Mouse (Mus musculus) heart, adult 2 months (tissue): ENCODE data around the gene Wwox. TPM values are rescaled to one million over a fixed set of nuclear protein-coding genes. Genes with fewer than 3 reads are reported as not detected.

ENCODE experiments used
- DNase-seq, 2 experiments: peaks; one replicate each; pipeline ENCODE4 v3.0.0; 2021
- H3K27ac ChIP-seq: fragments of 200-600 bp; 2 replicates; pipeline ENCODE4 v1.8.1; 2022
- H3K27me3 ChIP-seq: fragments of 200-500 bp; 2 replicates; pipeline ENCODE4 v1.6.1; 2012; ENCODE audit warnings: mild to moderate bottlenecking, low read length, inconsistent platforms, mixed read lengths; ENCODE audit not compliant: control insufficient read depth, insufficient read depth
- H3K36me3 ChIP-seq: fragments of 200-500 bp; 2 replicates; pipeline ENCODE4 v1.6.1; 2012; ENCODE audit warnings: low read length, inconsistent platforms; ENCODE audit not compliant: control insufficient read depth, insufficient read depth
- H3K4me1 ChIP-seq: fragments of 200-500 bp; 2 replicates; pipeline ENCODE4 v1.6.1; 2011; ENCODE audit warnings: low read length; ENCODE audit not compliant: control insufficient read depth, insufficient read depth
- H3K4me3 ChIP-seq: fragments of 200-600 bp; 2 replicates; pipeline ENCODE4 v1.8.1; 2022
- H3K79me2 ChIP-seq: fragments of 200-500 bp; replicated peaks from 2 replicates; pipeline ENCODE4 v1.6.1; 2012; ENCODE audit warnings: mild to moderate bottlenecking, inconsistent platforms, low read length, moderate library complexity, mixed read lengths; ENCODE audit not compliant: control insufficient read depth, insufficient read depth
- H3K9ac ChIP-seq: fragments of 200-500 bp; 2 replicates; pipeline ENCODE4 v1.6.1; 2012; ENCODE audit warnings: low read depth, mild to moderate bottlenecking, control low read depth, inconsistent platforms, low read length, mixed read lengths
- CTCF ChIP-seq: fragments of 200-600 bp; IDR thresholded peaks from 2 replicates; pipeline ENCODE4 v1.8.1; 2022; ENCODE audit warnings: antibody characterized with exemption, mild to moderate bottlenecking, moderate library complexity
- EP300 ChIP-seq: fragments of 200-500 bp; IDR thresholded peaks from 2 replicates; pipeline ENCODE4 v1.6.1; 2011; ENCODE audit warnings: low read depth, low read length, control low read depth; ENCODE audit not compliant: insufficient read depth
- POLR2A ChIP-seq: fragments of 200-500 bp; IDR thresholded peaks from 2 replicates; pipeline ENCODE4 v1.6.1; 2011; ENCODE audit warnings: mild to moderate bottlenecking, low read depth, low read length, control low read depth; ENCODE audit not compliant: insufficient read depth
- WGBS: fragments of 180-500 bp; shearing (Covaris S2); methylation state at CpG from one replicate; pipeline ENCODE4 v1.1.7; 2018; 5-methylcytosine and 5-hydroxymethylcytosine counted together
- intact Hi-C: fragments of 180-260 bp; cut with DNase I; formaldehyde crosslinking; loops from one replicate; pipeline ENCODE4 v1.15.1; 2025
- polyA plus RNA-seq: library from polyadenylated mRNA; depleted of rRNA; stranded (reverse); fragments of >200 nt; gene quantifications from 2 replicates; pipeline ENCODE4 v1.2.3, GENCODE M21; 2012
- total RNA-seq, 2 experiments: library from RNA; stranded (reverse); gene quantifications; 2 replicates each; pipeline ENCODE4 v1.2.3; 2021

The Wwox gene
- total and polyA plus RNA-seq, 3 experiments: 3.3 to 4.6 (median 4.6) TPM

DNA sequence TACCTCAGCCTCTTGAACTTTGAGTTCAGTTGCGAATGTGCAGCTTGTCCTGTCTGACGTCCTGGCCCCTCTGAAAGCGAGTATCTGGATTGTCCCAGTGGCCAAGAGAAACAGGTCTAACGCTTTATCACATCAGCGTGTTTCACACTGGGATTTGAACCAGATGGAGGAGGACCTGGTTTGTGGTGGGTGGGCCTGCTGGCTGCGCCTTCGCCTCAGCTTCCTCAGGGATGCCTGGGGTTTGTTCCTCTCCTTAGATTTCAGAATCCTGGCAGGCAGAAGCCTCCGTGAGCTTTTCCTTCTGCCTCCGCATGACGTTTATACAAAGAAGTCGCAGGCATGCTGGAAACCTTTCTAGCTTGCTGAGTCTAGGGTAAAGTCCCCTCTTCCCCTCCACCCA lies 827.7 kb downstream of the Wwox start:
- Histone ChIP-seq H3K27ac (no peak overlapping the region), H3K36me3 (no peaks in the 10 kb centered on the region), H3K4me1 (no peaks in the 10 kb centered on the region), H3K79me2 (no peaks in the 10 kb centered on the region), H3K4me3 (no peak overlapping the region), H3K9ac (no peak overlapping the region), H3K27me3 (no peaks in the 10 kb centered on the region; the same call in 1 of the 2 replicates)
- DNase-seq: peak in 1 of 2 experiments; percentile 5
- TF ChIP-seq POLR2A (no peak), EP300 (no peak), CTCF (no peak)
- WGBS: 61% methylated on average over 11 of the region's 11 CpGs
- intact Hi-C loops: no loop called here

DNA sequence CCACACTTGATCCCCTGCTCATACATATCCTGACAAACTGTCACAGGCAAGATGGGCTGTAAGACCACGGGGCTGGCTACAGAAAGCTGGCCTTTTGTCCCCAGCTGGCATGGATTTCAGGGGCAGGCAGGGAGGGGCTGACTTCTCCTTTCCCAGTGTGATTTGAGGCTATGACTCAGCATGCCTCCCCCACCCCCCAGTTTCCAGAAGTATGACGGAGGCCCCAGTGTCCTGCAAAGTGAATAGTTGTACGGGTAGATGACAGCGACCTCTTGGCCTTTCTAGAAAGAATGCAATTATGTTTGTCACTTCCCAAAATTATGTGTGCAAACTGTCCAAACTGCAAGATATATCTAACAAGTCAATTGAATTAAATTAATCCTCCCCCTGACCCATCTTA lies 830.1 kb downstream of the Wwox start:
- Histone ChIP-seq H3K36me3 (no peaks in the 10 kb centered on the region), H3K27me3 (no peaks in the 10 kb centered on the region), H3K4me1 (no peaks in the 10 kb centered on the region), H3K9ac (no peak overlapping the region), H3K27ac (no peak overlapping the region), H3K79me2 (no peaks in the 10 kb centered on the region), H3K4me3 (no peak overlapping the region)
- TF ChIP-seq EP300 (no peak), POLR2A (no peak), CTCF (no peak)
- intact Hi-C loops: no loop called here
- 52% methylated on average over 4 of the region's 4 CpGs for WGBS
- no peak for DNase-seq

DNA sequence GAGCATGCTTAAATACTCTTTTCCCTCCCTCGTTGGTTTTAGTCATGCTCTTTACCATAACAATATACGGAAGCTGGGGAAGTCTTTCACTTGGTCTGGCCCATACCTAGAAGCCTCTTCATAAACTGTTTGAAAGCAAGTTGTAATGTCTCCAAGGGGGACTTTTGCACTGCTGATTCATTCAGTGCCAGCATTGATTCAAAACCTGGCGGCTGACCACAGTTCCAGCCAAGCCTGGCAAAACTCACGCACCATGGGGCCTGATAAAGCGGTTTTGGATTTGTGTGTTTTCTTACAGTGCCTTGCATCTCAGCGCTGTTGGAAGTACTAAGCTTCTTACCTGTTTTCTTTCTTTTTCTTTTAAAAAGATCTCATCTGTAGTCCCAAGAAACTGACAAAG lies 834.5 kb downstream of the Wwox start:
- WGBS: 67% methylated on average over 6 of the region's 6 CpGs
- H3K4me3 ChIP-seq: no peak overlapping the region
- H3K4me1 ChIP-seq: no peaks in the 10 kb centered on the region
- TF ChIP-seq POLR2A: no peak
- no peak for TF ChIP-seq EP300
- TF ChIP-seq CTCF: no peak
- H3K9ac ChIP-seq: no peak overlapping the region
- no peaks in the 10 kb centered on the region for H3K36me3 ChIP-seq
- H3K27ac ChIP-seq: no peak overlapping the region
- H3K27me3 ChIP-seq: no peaks in the 10 kb centered on the region
- intact Hi-C loops: no loop called here
- no peaks in the 10 kb centered on the region for H3K79me2 ChIP-seq
- DNase-seq: no peak

DNA sequence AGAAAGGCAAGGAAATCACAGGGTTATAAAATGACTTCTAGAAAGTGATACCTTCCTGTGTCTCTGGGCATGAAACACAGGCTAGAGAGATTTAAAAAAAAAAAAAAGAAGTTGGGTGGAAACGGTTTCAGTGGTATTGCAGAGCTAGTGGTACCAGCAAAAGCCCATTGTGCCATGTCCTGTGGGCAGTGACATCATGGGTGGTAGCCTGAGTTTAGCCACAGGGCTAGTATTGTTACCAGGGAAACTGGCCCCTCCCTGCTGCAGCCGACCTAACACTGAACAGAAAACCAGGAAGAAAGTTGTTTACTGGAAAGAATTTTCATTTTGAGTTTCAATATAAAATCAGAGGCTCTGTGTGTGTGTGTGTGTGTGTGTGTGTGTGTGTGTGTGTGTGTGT lies 836.8 kb downstream of the Wwox start:
- Histone ChIP-seq H3K4me3 (no peak overlapping the region), H3K9ac (no peak overlapping the region), H3K36me3 (no peaks in the 10 kb centered on the region), H3K27me3 (no peaks in the 10 kb centered on the region), H3K4me1 (no peaks in the 10 kb centered on the region), H3K79me2 (no peaks in the 10 kb centered on the region), H3K27ac (no peak overlapping the region)
- WGBS: 67% methylated on average over 2 of the region's 2 CpGs
- TF ChIP-seq POLR2A: no peak
- no peak for TF ChIP-seq CTCF
- no peak for TF ChIP-seq EP300
- intact Hi-C loops: no loop called here
- DNase-seq: peak in 1 of 2 experiments; percentile 8

DNA sequence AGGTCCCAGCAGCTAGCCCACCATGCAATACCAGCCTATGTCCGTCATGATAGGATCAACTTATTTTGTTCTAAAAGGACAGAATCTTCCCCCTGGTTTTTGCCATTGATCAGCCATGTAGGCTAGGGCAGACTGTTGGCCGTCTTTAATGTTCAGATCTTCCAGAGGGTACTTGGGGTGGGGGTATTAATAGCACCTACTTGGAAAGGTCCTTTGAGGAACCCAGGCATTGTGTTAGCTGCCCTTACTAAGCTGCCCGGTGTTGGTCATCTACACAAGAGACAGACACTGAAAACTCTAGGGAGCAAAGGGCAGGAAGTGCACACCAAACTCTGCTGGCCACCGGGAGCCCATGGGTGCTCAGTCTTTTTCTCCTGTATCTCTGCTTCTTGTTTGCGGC lies 838.8 kb downstream of the Wwox start:
- TF ChIP-seq EP300 (no peak), POLR2A (no peak), CTCF (no peak)
- no peak for DNase-seq
- 91% methylated on average over 5 of the region's 5 CpGs for WGBS
- Histone ChIP-seq H3K4me3 (no peak overlapping the region), H3K9ac (no peak overlapping the region), H3K27me3 (no peaks in the 10 kb centered on the region), H3K79me2 (no peaks in the 10 kb centered on the region), H3K27ac (no peak overlapping the region), H3K36me3 (no peaks in the 10 kb centered on the region), H3K4me1 (no peaks in the 10 kb centered on the region)
- intact Hi-C loops: no loop called here

DNA sequence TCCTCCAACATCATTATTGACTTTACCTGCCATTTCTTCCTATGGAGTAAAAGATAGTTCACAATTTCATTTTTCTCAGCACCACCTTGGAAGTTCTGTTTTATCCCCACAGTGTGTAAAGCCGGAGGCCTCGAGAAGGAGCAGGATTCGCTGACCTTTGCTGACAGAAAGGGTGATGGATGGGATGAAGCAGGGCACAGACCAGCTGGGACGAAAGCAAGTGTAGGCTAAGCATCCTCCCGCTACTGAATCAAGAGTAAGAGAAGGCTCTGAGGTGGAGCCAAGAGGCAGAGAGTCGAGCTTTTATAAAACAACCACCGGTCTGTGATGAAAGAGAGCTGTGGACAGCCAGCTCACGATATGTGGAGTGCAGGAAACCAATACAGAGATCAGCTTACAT lies 850.8 kb downstream of the Wwox start:
- no peak overlapping the region for H3K4me3 ChIP-seq
- H3K79me2 ChIP-seq: no peaks in the 10 kb centered on the region
- intact Hi-C loops: no loop called here
- H3K36me3 ChIP-seq: no peaks in the 10 kb centered on the region
- no peak overlapping the region for H3K27ac ChIP-seq
- no peak overlapping the region for H3K9ac ChIP-seq
- WGBS: 60% methylated on average over 8 of the region's 8 CpGs
- H3K27me3 ChIP-seq: no peaks in the 10 kb centered on the region
- no peaks in the 10 kb centered on the region for H3K4me1 ChIP-seq
- TF ChIP-seq CTCF (no peak), POLR2A (no peak), EP300 (no peak)
- no peak for DNase-seq
